Mouse (Mus musculus) B cell, adult 2 months (primary cell): ENCODE results near the gene Pik3r2.

Source experiments
- DNase-seq, 2 experiments: peaks; one replicate each; pipeline ENCODE4 v3.0.0; 2022

Gene Pik3r2

GRCm38 (mm10) chr8:70755661-70756475 lies 20.6 kb downstream of the Pik3r2 start:
- no peak for DNase-seq

GRCm38 (mm10) chr8:70754871-70755660 lies 21.4 kb downstream of the Pik3r2 start:
- DNase-seq, result no peak

- peak; percentile 98 to 99 for DNase-seq
Observed at GRCm38 (mm10) chr8:70754043-70754870, 22.3 kb downstream of the Pik3r2 start, which contains the start of gene Rab3a. Rab3a (plus strand) TSS chr8:70754679.

GRCm38 (mm10) chr8:70753151-70753550 lies 23.4 kb downstream of the Pik3r2 start:
- peak; percentile 79 to 81 for DNase-seq

GRCm38 (mm10) chr8:70752000-70752764 lies 24.3 kb downstream of the Pik3r2 start:
- peak; percentile 85 to 88 for DNase-seq

- DNase-seq, result no peak
Observed at GRCm38 (mm10) chr8:70750128-70750680, 26.3 kb downstream of the Pik3r2 start.

- DNase-seq, result no peak
Observed at GRCm38 (mm10) chr8:70749097-70749674, 27.3 kb downstream of the Pik3r2 start.

GRCm38 (mm10) chr8:70748246-70749096 lies 28.0 kb downstream of the Pik3r2 start:
- DNase-seq, result no peak

- DNase-seq, result no peak
Observed at GRCm38 (mm10) chr8:70747211-70747890, 29.2 kb downstream of the Pik3r2 start.

- no peak for DNase-seq
Observed at GRCm38 (mm10) chr8:70746676-70747075, 29.8 kb downstream of the Pik3r2 start.

- DNase-seq, result no peak
Observed at GRCm38 (mm10) chr8:70745691-70746220, 30.8 kb downstream of the Pik3r2 start.

GRCm38 (mm10) chr8:70744806-70745205 lies 31.7 kb downstream of the Pik3r2 start:
- peak; percentile 53 to 56 for DNase-seq

- peak; percentile 54 to 61 for DNase-seq
Observed at GRCm38 (mm10) chr8:70743656-70744590, 32.6 kb downstream of the Pik3r2 start.

- peak; percentile 48 to 57 for DNase-seq
Observed at GRCm38 (mm10) chr8:70742981-70743655, 33.4 kb downstream of the Pik3r2 start.

GRCm38 (mm10) chr8:70742176-70742575 lies 34.3 kb downstream of the Pik3r2 start:
- no peak for DNase-seq

- DNase-seq, result no peak
Observed at GRCm38 (mm10) chr8:70741661-70742060, 34.9 kb downstream of the Pik3r2 start.

- no peak for DNase-seq
Observed at GRCm38 (mm10) chr8:70738211-70738610, 38.3 kb downstream of the Pik3r2 start.

GRCm38 (mm10) chr8:70737705-70738104 lies 38.8 kb downstream of the Pik3r2 start:
- DNase-seq, result no peak
